Mouse (Mus musculus) neutrophil, adult 83 days (primary cell): ENCODE data around the gene Olfr1062. TPM values are rescaled to one million over a fixed set of nuclear protein-coding genes. Genes with fewer than 3 reads are reported as not detected.

ENCODE experiments used
- total RNA-seq, 2 experiments: library from RNA; stranded (reverse); gene quantifications; one replicate each; pipeline ENCODE4 v1.2.4; 2023

Olfr1062 gene
- not detected for total RNA-seq

GRCm38 (mm10) chr2:86426649-86427048 is at the start of gene Olfr1062:
Gene Olfr1062 (minus strand): TSS chr2:86426749.

GRCm38 (mm10) chr2:86456169-86456568 is 29.6 kb upstream of the Olfr1062 start, which contains the start of gene Olfr1066:
Gene Olfr1066 (minus strand): TSS chr2:86456269.

GRCm38 (mm10) chr2:86450491-86450890 is 23.9 kb upstream of the Olfr1062 start, which contains the start of gene Olfr1065:
Gene Olfr1065 (minus strand): TSS chr2:86450591.

GRCm38 (mm10) chr2:86413950-86414349 is 12.6 kb downstream of the Olfr1062 start, which contains the start of gene Olfr1061:
Gene Olfr1061 (minus strand): TSS chr2:86414050.

GRCm38 (mm10) chr2:86388461-86388860 is 38.1 kb downstream of the Olfr1062 start, which contains the start of gene Olfr1058:
Gene Olfr1058 (minus strand): TSS chr2:86388561.

GRCm38 (mm10) chr2:86378293-86378692 is 48.3 kb downstream of the Olfr1062 start, which contains the start of gene Olfr1057:
Gene Olfr1057 (minus strand): TSS chr2:86378393.

Other genes with a start within 250 kb of the Olfr1062 start
- gene Olfr1044, start 248.9 kb downstream of the Olfr1062 start, total RNA-seq = not detected
- gene Olfr52, start 241.1 kb downstream of the Olfr1062 start, total RNA-seq = not detected
- not detected for gene Olfr1045, start 223.7 kb downstream of the Olfr1062 start, total RNA-seq
- not detected for gene Olfr1046, start 207.4 kb downstream of the Olfr1062 start, total RNA-seq
- gene Olfr1047, start 195.3 kb downstream of the Olfr1062 start, total RNA-seq = not detected
- not detected for gene Olfr1048, start 186.5 kb downstream of the Olfr1062 start, total RNA-seq
- not detected for gene Olfr1049, start 168.4 kb downstream of the Olfr1062 start, total RNA-seq
- not detected for gene Olfr1051, start 147.7 kb downstream of the Olfr1062 start, total RNA-seq
- gene Olfr1052, start 134.3 kb downstream of the Olfr1062 start, total RNA-seq = not detected
- not detected for gene Olfr1053, start 111.5 kb downstream of the Olfr1062 start, total RNA-seq
- not detected for gene Olfr1054, start 91.3 kb downstream of the Olfr1062 start, total RNA-seq
- not detected for gene Olfr1055, start 76.5 kb downstream of the Olfr1062 start, total RNA-seq
- not detected for gene Olfr1056, start 64.3 kb downstream of the Olfr1062 start, total RNA-seq
- gene Olfr1057, start 48.4 kb downstream of the Olfr1062 start, total RNA-seq = not detected
- not detected for gene Olfr1058, start 38.2 kb downstream of the Olfr1062 start, total RNA-seq
- gene Olfr1061, start 12.7 kb downstream of the Olfr1062 start, total RNA-seq = not detected
- not detected for gene Olfr1065, start 23.8 kb upstream of the Olfr1062 start, total RNA-seq
- not detected for gene Olfr1066, start 29.5 kb upstream of the Olfr1062 start, total RNA-seq
- gene Olfr228, start 60.6 kb upstream of the Olfr1062 start, total RNA-seq = not detected
- gene Olfr1076, start 81.7 kb upstream of the Olfr1062 start, total RNA-seq = not detected
- not detected for gene Olfr1079, start 115.7 kb upstream of the Olfr1062 start, total RNA-seq
- not detected for gene Olfr1080, start 131.5 kb upstream of the Olfr1062 start, total RNA-seq
- not detected for gene Olfr1082, start 172.2 kb upstream of the Olfr1062 start, total RNA-seq
- not detected for gene Olfr1084, start 213.0 kb upstream of the Olfr1062 start, total RNA-seq
- not detected for gene Olfr1085, start 235.3 kb upstream of the Olfr1062 start, total RNA-seq